25 mouse cellular contexts compared by ENCODE assay signal in genomic region chr4:150306701-150307100, GRCm38 (mm10). TPM values are rescaled to one million over a fixed set of nuclear protein-coding genes. Genes with fewer than 3 reads are reported as not detected.
DNase-seq lines count a peak whose midpoint lies in the region; ATAC-seq and TF ChIP-seq lines count a peak whose summit lies in the region.
"Had no signal": no experiment of that assay in that cellular context is flagged by ENCODE, and none has a peak within 500 bp of the region (broad histone marks: within the 10 kb centered on the region; RNA-seq: fewer than 3 reads in every experiment).

No protein-coding gene starts in this region.

- WGBS in embryonic facial prominence, embryonic 11.5 days = 67% methylated on average over 2 of the region's 2 CpGs
- 62% methylated on average over 2 of the region's 2 CpGs for WGBS in embryonic facial prominence, embryonic 10.5 days
- 42% methylated on average over 2 of the region's 2 CpGs for WGBS in liver, adult 2 months
- WGBS in intestine, embryonic 14.5 days = 51% methylated on average over 2 of the region's 2 CpGs
- 58% methylated on average over 2 of the region's 2 CpGs for whole genome bisulfite sequencing in stomach, embryonic 15.5 days

- TF ChIP-seq POLR2A in liver, adult 2 months (IDR thresholded peaks at IDR 0.05; ENCODE audit: extremely low read depth, insufficient read depth, low read length) = no peak

- ATAC-seq in embryonic facial prominence, embryonic 11.5 days (replicated peaks; ENCODE audit: insufficient number of reproducible peaks, low FRiP score, low TSS enrichment, low read depth) = peak; percentile 23; the same call in 1 of the 2 replicates
- peak; percentile 75; the same call in 1 of the 2 replicates for ATAC-seq in intestine, embryonic 14.5 days (replicated peaks; ENCODE audit: low FRiP score, low TSS enrichment, low read depth)
- ATAC-seq in stomach, embryonic 15.5 days (ENCODE audit: insufficient read depth, low FRiP score, low read depth) = peak; percentile 85
- ATAC-seq in frontal cortex, adult (ENCODE audit: low TSS enrichment) = no peak
- ATAC-seq: CD4-positive, CD25-positive, alpha-beta regulatory T cell, adult 4 months; forebrain, postnatal 0 days; hindbrain, embryonic 16.5 days; liver, embryonic 12.5 days; midbrain, embryonic 13.5 days had no signal

- H3K4me1 ChIP-seq in embryonic facial prominence, embryonic 11.5 days (ENCODE audit: control insufficient read depth, insufficient read depth, low read length) = no peaks in the 10 kb centered on the region
- peaks cover 16% of the 10 kb centered on the region for H3K4me1 ChIP-seq in embryonic facial prominence, embryonic 10.5 days
- H3K4me1 ChIP-seq in liver, adult 2 months (ENCODE audit: control insufficient read depth, insufficient read depth, low read length) = peaks cover 26% of the 10 kb centered on the region
- H3K4me1 ChIP-seq in intestine, embryonic 14.5 days (replicated peaks; ENCODE audit: control insufficient read depth, insufficient read depth, low read length) = peaks cover 29% of the 10 kb centered on the region
- peaks cover 5% of the 10 kb centered on the region for H3K4me1 ChIP-seq in stomach, embryonic 15.5 days

- peak; percentile 31 for DNase-seq in embryonic facial prominence, embryonic 11.5 days (ENCODE audit: low spot score)
- no peak for DNase-seq in embryonic facial prominence, embryonic 10.5 days (ENCODE audit: low spot score)
- DNase-seq in liver, adult 2 months (ENCODE audit: extremely low read depth, low read depth, low spot score) = no peak
- no peak for DNase-seq in liver
- peak; percentile 56 for DNase-seq in intestine, embryonic 14.5 days (ENCODE audit: low spot score)
- DNase-seq in ovary, postnatal 14 days (ENCODE audit: low spot score) = no peak
- DNase-seq: adrenal gland, adult 2 months; cerebellum, adult 11 months; cerebellum, postnatal 14 days; forebrain, postnatal 0 days; gastrocnemius, postnatal 10 days; heart, postnatal 14 days; kidney, adult 9 months; left cerebral cortex, postnatal 4 days; retina, postnatal 1 day; right cerebral cortex, postnatal 4 days had no signal

- H3K27ac ChIP-seq in embryonic facial prominence, embryonic 11.5 days (replicated peaks; ENCODE audit: low read depth, low read length) = no peak overlapping the region
- no peak overlapping the region for H3K27ac ChIP-seq in embryonic facial prominence, embryonic 10.5 days (replicated peaks)
- peak overlapping the region; percentile 15; the same call in 1 of the 2 replicates for H3K27ac ChIP-seq in liver, adult 2 months (replicated peaks; ENCODE audit: insufficient read depth, low read depth, low read length)
- no peak overlapping the region for H3K27ac ChIP-seq in intestine, embryonic 14.5 days (ENCODE audit: low read depth)
- peak overlapping the region; percentile 67; the same call in 1 of the 2 replicates for H3K27ac ChIP-seq in stomach, embryonic 15.5 days
- H3K27ac ChIP-seq: liver, embryonic 12.5 days; midbrain, embryonic 13.5 days; neural tube, embryonic 15.5 days had no signal

- no peak overlapping the region for H3K4me2 ChIP-seq in embryonic facial prominence, embryonic 11.5 days (ENCODE audit: low read depth, low read length)
- 0 out of 2 replicates have a peak overlapping the region, but pooled peaks have one; percentile 6 for H3K4me2 ChIP-seq in intestine, embryonic 14.5 days (ENCODE audit: low read length)
- H3K4me2 ChIP-seq in stomach, embryonic 15.5 days = 0 out of 2 replicates have a peak overlapping the region, but pooled peaks have one; percentile 16
- H3K4me2 ChIP-seq: liver, embryonic 12.5 days; midbrain, embryonic 13.5 days; neural tube, embryonic 15.5 days had no signal

- TF ChIP-seq CTCF in liver, adult 2 months (IDR thresholded peaks at IDR 0.05; ENCODE audit: low read depth, low read length) = no peak

- peaks cover 42% of the 10 kb centered on the region for H3K79me2 ChIP-seq in liver, adult 2 months (ENCODE audit: control insufficient read depth, insufficient read depth, low read length)

- H3K4me3 ChIP-seq in embryonic facial prominence, embryonic 11.5 days (ENCODE audit: low read depth, low read length) = no peak overlapping the region
- no peak overlapping the region for H3K4me3 ChIP-seq in embryonic facial prominence, embryonic 10.5 days
- no peak overlapping the region for H3K4me3 ChIP-seq in liver, adult 2 months (ENCODE audit: insufficient read depth, low read depth, low read length)
- no peak overlapping the region for H3K4me3 ChIP-seq in intestine, embryonic 14.5 days (ENCODE audit: low read depth, low read length)
- H3K4me3 ChIP-seq in stomach, embryonic 15.5 days (replicated peaks) = no peak overlapping the region
- H3K4me3 ChIP-seq: liver, embryonic 12.5 days; midbrain, embryonic 13.5 days; myocyte; neural tube, embryonic 15.5 days had no signal

- H3K36me3 ChIP-seq in embryonic facial prominence, embryonic 11.5 days (replicated peaks; ENCODE audit: control insufficient read depth, insufficient read depth, low read depth, low read length) = no peaks in the 10 kb centered on the region
- peaks cover 7% of the 10 kb centered on the region; the same call in 1 of the 2 replicates for H3K36me3 ChIP-seq in embryonic facial prominence, embryonic 10.5 days (replicated peaks)
- no peaks in the 10 kb centered on the region for H3K36me3 ChIP-seq in liver, adult 2 months (ENCODE audit: control insufficient read depth, insufficient read depth, low read length)
- no peaks in the 10 kb centered on the region; the same call in 1 of the 2 replicates for H3K36me3 ChIP-seq in intestine, embryonic 14.5 days (ENCODE audit: control insufficient read depth, insufficient read depth, low read length)
- H3K36me3 ChIP-seq in stomach, embryonic 15.5 days = no peaks in the 10 kb centered on the region
- H3K36me3 ChIP-seq: liver, embryonic 12.5 days; midbrain, embryonic 13.5 days; neural tube, embryonic 15.5 days had no signal

- no peaks in the 10 kb centered on the region for H3K9me3 ChIP-seq in embryonic facial prominence, embryonic 11.5 days (replicated peaks; ENCODE audit: control insufficient read depth, low read length)
- H3K9me3 ChIP-seq in embryonic facial prominence, embryonic 10.5 days = no peaks in the 10 kb centered on the region
- H3K9me3 ChIP-seq in intestine, embryonic 14.5 days (ENCODE audit: control insufficient read depth, low read length) = no peaks in the 10 kb centered on the region
- no peaks in the 10 kb centered on the region for H3K9me3 ChIP-seq in stomach, embryonic 15.5 days
- H3K9me3 ChIP-seq: G1E; liver, embryonic 12.5 days; midbrain, embryonic 13.5 days; neural tube, embryonic 15.5 days had no signal

- H3K27me3 ChIP-seq in embryonic facial prominence, embryonic 11.5 days (ENCODE audit: control insufficient read depth, insufficient read depth, low read length) = no peaks in the 10 kb centered on the region
- H3K27me3 ChIP-seq in embryonic facial prominence, embryonic 10.5 days (replicated peaks; ENCODE audit: low read depth, poor library complexity, severe bottlenecking) = no peaks in the 10 kb centered on the region
- no peaks in the 10 kb centered on the region for H3K27me3 ChIP-seq in liver, adult 2 months (ENCODE audit: control insufficient read depth, insufficient read depth, low read length)
- no peaks in the 10 kb centered on the region for H3K27me3 ChIP-seq in intestine, embryonic 14.5 days (replicated peaks; ENCODE audit: control insufficient read depth, insufficient read depth, low read length)
- H3K27me3 ChIP-seq in stomach, embryonic 15.5 days (replicated peaks) = no peaks in the 10 kb centered on the region
- H3K27me3 ChIP-seq: liver, embryonic 12.5 days; midbrain, embryonic 13.5 days; neural tube, embryonic 15.5 days had no signal

- H3K9ac ChIP-seq in embryonic facial prominence, embryonic 11.5 days (replicated peaks; ENCODE audit: low read length) = no peak overlapping the region
- no peak overlapping the region for H3K9ac ChIP-seq in liver, adult 2 months (ENCODE audit: low read depth, low read length)
- H3K9ac ChIP-seq in intestine, embryonic 14.5 days (ENCODE audit: low read length) = no peak overlapping the region
- H3K9ac ChIP-seq in stomach, embryonic 15.5 days = no peak overlapping the region
- H3K9ac ChIP-seq: forebrain, postnatal 0 days; liver, embryonic 12.5 days; midbrain, embryonic 13.5 days; neural tube, embryonic 15.5 days had no signal

RNA-seq across cellular contexts. Expression of gene Rere, which starts 25.3 kb away (rescaled TPM):
- 22.9 and 28.7 TPM in 2 replicates for polyA plus RNA-seq in embryonic facial prominence, embryonic 11.5 days (2014; fragmentation: Nextera tagmentation; extraction: Ambion mirVana)
- 26.1 and 31.4 TPM in 2 replicates for polyA plus RNA-seq in embryonic facial prominence, embryonic 10.5 days (2016; fragmentation: Nextera tagmentation; extraction: Ambion mirVana)
- 10.0 and 10.7 TPM in 2 replicates for total RNA-seq in liver, adult 2 months (2014; rRNA removed)
- polyA plus RNA-seq in liver, adult 2 months (2012; rRNA removed) = 5.8 and 8.8 TPM in 2 replicates
- 38.0 and 38.1 TPM in 2 replicates for polyA plus RNA-seq in intestine, embryonic 14.5 days (2014; fragmentation: Nextera tagmentation; extraction: Ambion mirVana)
- 23.7 and 33.3 TPM in 2 replicates for polyA plus RNA-seq in stomach, embryonic 15.5 days (2015; fragmentation: Nextera tagmentation; extraction: Ambion mirVana)

Comparison
In these comparisons a context has a peak if more than half of its experiments do, and no peak if none do; other contexts are left out.
1. DNase-seq: peak in embryonic facial prominence, embryonic 11.5 days (single experiment) and intestine, embryonic 14.5 days (single experiment); none in embryonic facial prominence, embryonic 10.5 days (single experiment), liver, adult 2 months (single experiment), liver (single experiment) and ovary, postnatal 14 days (single experiment).
2. H3K27ac ChIP-seq: peak in liver, adult 2 months (single experiment) and stomach, embryonic 15.5 days (single experiment); none in embryonic facial prominence, embryonic 11.5 days (single experiment), embryonic facial prominence, embryonic 10.5 days (single experiment) and intestine, embryonic 14.5 days (single experiment).